Mouse (Mus musculus): ENCODE measurements around the gene A630023A22Rik.

DNA sequence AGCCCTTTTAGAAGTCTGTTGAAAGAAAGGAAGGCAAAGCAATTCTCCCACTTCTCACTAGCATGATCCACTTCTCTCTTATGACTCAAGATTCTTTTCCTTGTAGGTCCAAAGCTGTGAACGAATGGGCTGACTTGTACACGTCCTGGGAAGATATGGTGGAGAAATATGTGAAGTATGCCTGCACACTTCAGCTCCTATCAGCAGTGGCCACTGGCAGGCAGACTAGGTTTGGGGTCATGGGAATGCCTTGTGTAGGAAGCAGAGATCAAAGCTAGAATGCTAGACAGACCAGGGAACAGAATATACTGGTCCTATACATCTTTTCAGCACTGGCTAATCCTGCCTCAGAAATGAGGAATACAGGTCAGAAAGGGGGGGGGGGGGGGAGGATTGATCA lies 75.8 kb downstream of the A630023A22Rik start:
- TF ChIP-seq CTCF (IDR thresholded peaks at IDR 0.05), result no peak
- TF ChIP-seq EP300 (IDR thresholded peaks at IDR 0.05), result no peak
